Mouse (Mus musculus): ENCODE measurements at regions not wholly inside any gene's neighbourhood (a gene's known extent, or its start where the extent isn't known, plus 50 kb on each side); places are given as distances from the start of the nearest gene placed in this dataset.
"Not testable (repeated sequence)": the region's sequence is repeated elsewhere in the genome, so short reads cannot be mapped to it uniquely, and the experiment has no call there.

DNA sequence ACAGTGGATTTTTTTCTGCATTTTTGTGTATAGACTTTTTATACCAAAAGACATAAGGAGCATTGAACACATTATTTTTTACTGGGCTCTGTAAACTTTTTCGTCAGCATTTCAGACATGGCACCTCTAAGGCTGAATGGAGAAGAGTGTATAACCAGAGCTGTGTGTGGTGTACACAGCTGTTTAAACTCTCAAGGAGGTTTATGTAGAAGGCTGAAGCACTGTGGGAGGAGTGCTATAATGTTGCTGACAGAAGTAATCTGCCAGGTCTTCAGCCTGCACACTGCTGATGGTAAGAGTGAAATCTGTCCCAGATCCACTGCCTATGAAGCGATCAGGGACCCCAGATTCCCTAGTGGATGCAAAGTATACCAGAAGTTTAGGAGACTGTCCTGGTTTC lies 575.4 kb downstream of the Rpia start:
- not testable (repeated sequence) for ATAC-seq (ENCODE audit: insufficient number of reproducible peaks, insufficient read depth, low FRiP score, low read depth); H3K4me1 ChIP-seq (ENCODE audit: control insufficient read depth, insufficient read depth, low read length); H3K4me2 ChIP-seq (replicated peaks; ENCODE audit: low read depth, low read length); H3K27ac ChIP-seq (ENCODE audit: low read length); H3K4me3 ChIP-seq (ENCODE audit: low read depth, low read length); H3K36me3 ChIP-seq (ENCODE audit: control insufficient read depth, insufficient read depth, low read length); H3K9me3 ChIP-seq (ENCODE audit: control insufficient read depth, low read depth, low read length); H3K9ac ChIP-seq (replicated peaks; ENCODE audit: low read depth, low read length); H3K27me3 ChIP-seq (ENCODE audit: control insufficient read depth, insufficient read depth, low read length)
- WGBS = 40% methylated on average over 2 of the region's 2 CpGs

DNA sequence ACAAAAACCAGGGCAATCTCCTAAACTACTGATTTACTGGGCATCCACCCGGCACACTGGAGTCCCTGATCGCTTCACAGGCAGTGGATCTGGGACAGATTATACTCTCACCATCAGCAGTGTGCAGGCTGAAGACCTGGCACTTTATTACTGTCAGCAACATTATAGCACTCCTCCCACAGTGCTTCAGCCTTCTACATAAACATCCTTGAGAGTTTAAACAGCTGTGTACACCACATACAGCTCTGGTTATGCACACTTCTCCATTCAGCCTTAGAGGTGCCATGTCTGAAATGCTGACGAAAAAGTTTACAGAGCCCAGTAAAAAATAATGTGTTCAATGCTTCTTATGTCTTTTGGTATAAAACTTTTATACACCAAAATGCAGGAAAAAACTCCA lies 576.3 kb downstream of the Rpia start:
- WGBS = 27% methylated on average over 3 of the region's 3 CpGs
- not testable (repeated sequence) for H3K9me3 ChIP-seq (ENCODE audit: control insufficient read depth, low read depth, low read length); H3K36me3 ChIP-seq (ENCODE audit: control insufficient read depth, insufficient read depth, low read length); H3K27ac ChIP-seq (ENCODE audit: low read length); H3K4me3 ChIP-seq (ENCODE audit: low read depth, low read length); H3K4me2 ChIP-seq (replicated peaks; ENCODE audit: low read depth, low read length); H3K27me3 ChIP-seq (ENCODE audit: control insufficient read depth, insufficient read depth, low read length); ATAC-seq (ENCODE audit: insufficient number of reproducible peaks, insufficient read depth, low FRiP score, low read depth); H3K9ac ChIP-seq (replicated peaks; ENCODE audit: low read depth, low read length); H3K4me1 ChIP-seq (ENCODE audit: control insufficient read depth, insufficient read depth, low read length)
